Mouse (Mus musculus): Measurements from ENCODE around the gene Tsga10. TPM values are rescaled to one million over a fixed set of nuclear protein-coding genes. Genes with fewer than 3 reads are reported as not detected.

The Tsga10 gene
- polyA plus RNA-seq, 1 experiment from 2014 or later: 5.0 TPM

DNA sequence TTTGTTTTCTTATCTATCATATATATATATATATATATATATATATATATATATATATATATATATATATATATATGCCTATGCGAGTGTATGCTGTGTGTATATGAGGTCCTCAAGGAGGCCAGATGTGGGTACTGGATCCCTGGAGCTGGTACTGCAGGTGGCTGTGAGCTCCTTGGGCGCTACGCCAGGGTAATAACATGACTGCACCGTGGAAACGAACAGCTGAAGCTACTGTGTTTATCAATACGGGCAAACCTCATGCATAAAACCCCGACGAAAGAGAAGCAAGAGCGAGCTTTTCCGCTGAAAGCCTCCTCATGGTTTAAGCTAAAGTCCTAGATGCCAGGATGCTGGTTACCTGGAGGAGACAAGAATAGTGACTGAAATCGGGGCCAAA is 124.1 kb downstream of the Tsga10 start:
- Histone ChIP-seq H3K36me3 (ENCODE audit: insufficient read depth, low read length) (no peaks in the 10 kb centered on the region), H3K9me3 (ENCODE audit: low read length) (no peaks in the 10 kb centered on the region), H3K4me2 (replicated peaks; ENCODE audit: low read depth, low read length) (no peak overlapping the region), H3K27ac (ENCODE audit: low read length) (no peak overlapping the region), H3K4me3 (ENCODE audit: low read depth, low read length) (no peak overlapping the region), H3K9ac (replicated peaks; ENCODE audit: low read depth) (no peak overlapping the region), H3K4me1 (ENCODE audit: insufficient read depth, low read depth, low read length) (no peaks in the 10 kb centered on the region), H3K27me3 (replicated peaks; ENCODE audit: insufficient read depth, low read length) (no peaks in the 10 kb centered on the region)
- DNase-seq (ENCODE audit: low spot score) (no peak), ATAC-seq (no peak)
- WGBS: 80% methylated on average over 11 of the region's 11 CpGs
- no peak for TF ChIP-seq CTCF (IDR thresholded peaks at IDR 0.05)
- no peak for TF ChIP-seq EP300 (IDR thresholded peaks at IDR 0.05)

DNA sequence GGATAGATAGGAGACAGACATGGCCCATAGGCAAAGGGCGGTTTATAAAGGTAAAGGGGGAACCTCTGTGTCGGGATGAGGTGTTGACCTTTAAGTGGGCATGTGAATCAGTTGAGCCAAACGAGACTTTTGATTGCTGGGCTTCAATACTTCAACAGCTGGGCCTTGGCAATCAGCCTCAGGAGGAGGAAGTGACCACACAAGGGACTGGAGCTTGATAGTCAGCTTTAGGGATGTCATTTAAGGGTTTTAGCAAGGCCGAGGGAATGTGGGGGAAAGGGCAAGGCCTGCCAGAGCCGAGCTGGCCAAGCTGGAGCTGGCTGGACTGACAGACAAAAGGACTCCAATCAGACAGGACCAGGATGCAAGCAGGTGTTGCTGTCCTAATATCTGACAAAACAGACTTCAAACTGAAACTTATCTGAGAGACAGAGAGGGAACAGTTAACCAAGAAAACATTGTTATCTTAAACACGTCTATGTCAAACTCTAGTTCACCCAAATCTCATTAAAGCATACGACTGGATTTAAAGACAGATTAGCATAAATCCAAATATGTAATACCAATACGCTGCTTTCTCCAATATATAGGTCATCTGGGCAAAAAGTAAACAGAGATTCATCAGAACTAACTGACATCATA is 125.9 kb downstream of the Tsga10 start:
- TF ChIP-seq EP300 (IDR thresholded peaks at IDR 0.05) (no peak), CTCF (IDR thresholded peaks at IDR 0.05) (no peak)
- H3K4me1 ChIP-seq (ENCODE audit: insufficient read depth, low read depth, low read length): no peaks in the 10 kb centered on the region
- no peak overlapping the region for H3K9ac ChIP-seq (replicated peaks; ENCODE audit: low read depth)
- H3K27me3 ChIP-seq (replicated peaks; ENCODE audit: insufficient read depth, low read length): no peaks in the 10 kb centered on the region
- 50% methylated on average over 8 of the region's 8 CpGs for WGBS
- no peak overlapping the region for H3K4me2 ChIP-seq (replicated peaks; ENCODE audit: low read depth, low read length)
- H3K9me3 ChIP-seq (ENCODE audit: low read length): no peaks in the 10 kb centered on the region
- DNase-seq (ENCODE audit: low spot score) (no peak), ATAC-seq (no peak)
- H3K4me3 ChIP-seq (ENCODE audit: low read depth, low read length): no peak overlapping the region
- no peaks in the 10 kb centered on the region for H3K36me3 ChIP-seq (ENCODE audit: insufficient read depth, low read length)
- no peak overlapping the region for H3K27ac ChIP-seq (ENCODE audit: low read length)

DNA sequence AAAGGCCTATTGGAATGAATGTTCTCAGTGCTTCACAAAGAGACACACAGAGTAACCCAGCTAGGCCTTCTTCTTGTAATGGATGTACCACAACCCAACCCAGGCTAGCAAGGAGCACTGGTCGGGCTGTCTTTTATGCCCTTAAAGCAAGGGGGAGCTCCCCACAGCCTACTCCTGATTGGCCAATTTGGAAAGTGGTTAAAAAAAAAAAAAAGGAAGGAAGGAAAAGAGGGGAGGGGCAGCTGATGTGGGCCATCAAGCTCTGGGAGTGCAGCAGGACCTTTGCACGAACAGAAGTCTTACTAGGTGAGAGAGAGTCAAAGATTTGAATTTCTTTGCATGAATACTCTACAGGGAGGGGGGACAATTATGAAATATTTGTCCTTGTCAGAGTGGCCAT is 127.3 kb downstream of the Tsga10 start:
- Histone ChIP-seq H3K4me2 (replicated peaks; ENCODE audit: low read depth, low read length) (no peak overlapping the region), H3K9me3 (ENCODE audit: low read length) (no peaks in the 10 kb centered on the region), H3K9ac (replicated peaks; ENCODE audit: low read depth) (no peak overlapping the region), H3K4me3 (ENCODE audit: low read depth, low read length) (no peak overlapping the region), H3K4me1 (ENCODE audit: insufficient read depth, low read depth, low read length) (no peaks in the 10 kb centered on the region), H3K27ac (ENCODE audit: low read length) (no peak overlapping the region), H3K27me3 (replicated peaks; ENCODE audit: insufficient read depth, low read length) (no peaks in the 10 kb centered on the region), H3K36me3 (ENCODE audit: insufficient read depth, low read length) (no peaks in the 10 kb centered on the region)
- ATAC-seq (no peak), DNase-seq (ENCODE audit: low spot score) (no peak)
- no peak for TF ChIP-seq CTCF (IDR thresholded peaks at IDR 0.05)
- TF ChIP-seq EP300 (IDR thresholded peaks at IDR 0.05): no peak
- 61% methylated on average over 2 of the region's 2 CpGs for WGBS

DNA sequence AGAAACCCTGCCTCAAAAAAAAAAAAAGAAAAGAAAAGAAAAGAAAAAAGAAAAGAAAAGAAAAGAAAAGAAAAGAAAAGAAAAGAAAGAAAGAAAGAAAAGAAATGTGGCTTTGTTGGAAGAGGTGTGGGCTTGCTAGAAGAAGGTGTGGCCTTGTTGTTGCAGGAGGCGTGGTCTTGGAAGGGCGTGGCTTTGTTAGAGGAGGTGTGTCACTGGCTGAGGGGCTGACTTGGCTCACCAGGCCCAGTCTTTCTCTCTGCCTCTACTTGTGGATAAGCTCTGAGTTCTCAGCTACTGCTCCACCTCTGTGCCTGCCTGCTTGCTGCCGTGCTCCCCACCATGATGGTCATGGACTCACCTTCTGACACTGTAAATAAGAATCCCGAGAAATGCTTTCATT is 129.2 kb downstream of the Tsga10 start:
- no peak overlapping the region for H3K4me2 ChIP-seq (replicated peaks; ENCODE audit: low read depth, low read length)
- no peak for TF ChIP-seq EP300 (IDR thresholded peaks at IDR 0.05)
- TF ChIP-seq CTCF (IDR thresholded peaks at IDR 0.05): no peak
- DNase-seq (ENCODE audit: low spot score) (no peak), ATAC-seq (no peak)
- no peaks in the 10 kb centered on the region for H3K36me3 ChIP-seq (ENCODE audit: insufficient read depth, low read length)
- no peak overlapping the region for H3K9ac ChIP-seq (replicated peaks; ENCODE audit: low read depth)
- H3K4me3 ChIP-seq (ENCODE audit: low read depth, low read length): no peak overlapping the region
- no peaks in the 10 kb centered on the region for H3K4me1 ChIP-seq (ENCODE audit: insufficient read depth, low read depth, low read length)
- 68% methylated on average over 4 of the region's 4 CpGs for WGBS
- no peaks in the 10 kb centered on the region for H3K9me3 ChIP-seq (ENCODE audit: low read length)
- no peaks in the 10 kb centered on the region for H3K27me3 ChIP-seq (replicated peaks; ENCODE audit: insufficient read depth, low read length)
- H3K27ac ChIP-seq (ENCODE audit: low read length): no peak overlapping the region

DNA sequence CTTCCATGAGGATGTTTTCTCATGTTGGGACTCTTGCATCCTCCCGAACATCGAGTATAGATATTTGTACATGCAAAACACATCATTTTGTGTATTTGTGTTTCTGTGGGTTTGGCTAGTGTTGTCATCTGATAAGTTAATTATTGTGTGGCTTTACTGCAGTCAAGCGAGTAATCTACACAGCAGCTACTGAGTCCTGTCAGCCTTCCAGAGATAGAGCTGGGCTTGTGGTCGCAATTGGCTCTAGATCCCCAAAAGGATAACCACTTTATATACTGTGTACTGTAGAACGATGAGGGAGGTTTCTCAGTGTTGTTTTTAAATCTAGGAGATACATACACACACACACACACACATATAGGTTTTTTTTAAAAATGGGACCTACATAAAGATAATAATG is 130.3 kb downstream of the Tsga10 start:
- 82% methylated on average over 5 of the region's 5 CpGs for WGBS
- no peak for TF ChIP-seq EP300 (IDR thresholded peaks at IDR 0.05)
- no peak for TF ChIP-seq CTCF (IDR thresholded peaks at IDR 0.05)
- Histone ChIP-seq H3K4me2 (replicated peaks; ENCODE audit: low read depth, low read length) (no peak overlapping the region), H3K27me3 (replicated peaks; ENCODE audit: insufficient read depth, low read length) (no peaks in the 10 kb centered on the region), H3K4me1 (ENCODE audit: insufficient read depth, low read depth, low read length) (no peaks in the 10 kb centered on the region), H3K36me3 (ENCODE audit: insufficient read depth, low read length) (no peaks in the 10 kb centered on the region), H3K4me3 (ENCODE audit: low read depth, low read length) (no peak overlapping the region), H3K9ac (replicated peaks; ENCODE audit: low read depth) (no peak overlapping the region), H3K9me3 (ENCODE audit: low read length) (no peaks in the 10 kb centered on the region), H3K27ac (ENCODE audit: low read length) (no peak overlapping the region)
- no peak for DNase-seq (ENCODE audit: low spot score)
- no peak for ATAC-seq

DNA sequence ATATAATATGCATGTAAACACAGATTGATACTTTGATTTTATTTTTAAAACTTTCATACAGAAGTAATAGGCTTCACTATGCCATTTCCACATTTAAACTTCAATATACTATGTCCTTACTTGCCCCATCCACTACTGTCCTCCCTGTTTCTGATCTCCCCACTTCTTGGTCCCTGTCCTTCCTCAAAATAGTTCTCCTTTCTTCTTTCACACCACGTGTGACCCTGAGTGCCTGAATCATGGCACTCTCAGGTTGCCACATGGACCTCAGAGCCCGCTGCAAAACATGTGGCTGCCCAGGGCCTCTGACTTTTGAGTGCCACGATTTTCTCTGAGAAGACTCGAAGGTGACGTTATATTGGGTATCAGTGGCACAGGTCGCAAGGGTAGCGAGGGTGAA is 131.4 kb downstream of the Tsga10 start:
- H3K27ac ChIP-seq (ENCODE audit: low read length): no peak overlapping the region
- ATAC-seq (no peak), DNase-seq (ENCODE audit: low spot score) (no peak)
- WGBS: 47% methylated on average over 7 of the region's 7 CpGs
- H3K9me3 ChIP-seq (ENCODE audit: low read length): no peaks in the 10 kb centered on the region
- no peak for TF ChIP-seq EP300 (IDR thresholded peaks at IDR 0.05)
- no peak for TF ChIP-seq CTCF (IDR thresholded peaks at IDR 0.05)
- no peaks in the 10 kb centered on the region for H3K36me3 ChIP-seq (ENCODE audit: insufficient read depth, low read length)
- no peak overlapping the region for H3K9ac ChIP-seq (replicated peaks; ENCODE audit: low read depth)
- H3K27me3 ChIP-seq (replicated peaks; ENCODE audit: insufficient read depth, low read length): no peaks in the 10 kb centered on the region
- no peak overlapping the region for H3K4me2 ChIP-seq (replicated peaks; ENCODE audit: low read depth, low read length)
- H3K4me1 ChIP-seq (ENCODE audit: insufficient read depth, low read depth, low read length): no peaks in the 10 kb centered on the region
- no peak overlapping the region for H3K4me3 ChIP-seq (ENCODE audit: low read depth, low read length)

DNA sequence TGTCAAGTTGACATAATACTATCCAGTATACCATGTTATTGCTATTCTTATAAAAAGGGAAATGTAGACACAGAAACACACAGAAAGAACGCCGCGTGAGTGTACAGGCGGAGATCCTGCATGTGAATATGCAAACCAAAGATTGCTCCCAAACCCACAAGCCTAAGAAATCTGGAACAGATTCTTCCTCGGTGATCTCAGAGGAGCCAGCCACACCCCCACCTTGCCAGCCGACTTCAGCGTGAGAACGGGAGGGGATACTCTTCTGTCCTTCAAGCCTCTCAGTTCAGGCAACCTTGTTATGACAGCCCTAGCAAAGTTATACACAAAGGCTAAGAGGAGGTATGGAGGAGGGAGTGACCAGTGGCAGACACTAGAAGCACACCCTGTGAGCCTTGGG is 136.9 kb downstream of the Tsga10 start:
- Histone ChIP-seq H3K9me3 (ENCODE audit: low read length) (no peaks in the 10 kb centered on the region), H3K36me3 (ENCODE audit: insufficient read depth, low read length) (no peaks in the 10 kb centered on the region), H3K4me3 (ENCODE audit: low read depth, low read length) (no peak overlapping the region), H3K4me1 (ENCODE audit: insufficient read depth, low read depth, low read length) (no peaks in the 10 kb centered on the region), H3K9ac (replicated peaks; ENCODE audit: low read depth) (no peak overlapping the region), H3K27me3 (replicated peaks; ENCODE audit: insufficient read depth, low read length) (no peaks in the 10 kb centered on the region), H3K27ac (ENCODE audit: low read length) (no peak overlapping the region), H3K4me2 (replicated peaks; ENCODE audit: low read depth, low read length) (no peak overlapping the region)
- no peak for ATAC-seq
- DNase-seq (ENCODE audit: low spot score): no peak
- WGBS: 84% methylated on average over 8 of the region's 8 CpGs
- TF ChIP-seq CTCF (IDR thresholded peaks at IDR 0.05): no peak
- no peak for TF ChIP-seq EP300 (IDR thresholded peaks at IDR 0.05)

All from lung, postnatal 0 days (tissue).